Mouse (Mus musculus): Measurements from ENCODE around the gene Ccs.
"Not testable (repeated sequence)": the region's sequence is repeated elsewhere in the genome, so short reads cannot be mapped to it uniquely, and the experiment has no call there.

Ccs gene

GRCm38 (mm10) chr19:4839149-4839548 is at the start of gene Ccs, which contains the start of gene Ccdc87:
Gene Ccs, minus strand, starts transcription at chr19:4839332.
Gene Ccdc87, plus strand, starts transcription at chr19:4839366.
- peak; percentile 90 to 91 for DNase-seq (ENCODE audit: low spot score in 2 of 2)

GRCm38 (mm10) chr19:4883961-4884360 is 44.8 kb upstream of the Ccs start:
- DNase-seq (ENCODE audit: low spot score in 2 of 2): no peak

- no peak for DNase-seq (ENCODE audit: low spot score in 2 of 2)
These were observed 40.2 kb upstream of the Ccs start for GRCm38 (mm10) chr19:4879324-4879703.

- peak; percentile 94 to 95 for DNase-seq (ENCODE audit: low spot score in 2 of 2)
These were observed 39.5 kb upstream of the Ccs start, which contains the start of gene Zdhhc24 for GRCm38 (mm10) chr19:4878405-4879323. Gene Zdhhc24, plus strand, starts transcription at chr19:4878668.

DNA sequence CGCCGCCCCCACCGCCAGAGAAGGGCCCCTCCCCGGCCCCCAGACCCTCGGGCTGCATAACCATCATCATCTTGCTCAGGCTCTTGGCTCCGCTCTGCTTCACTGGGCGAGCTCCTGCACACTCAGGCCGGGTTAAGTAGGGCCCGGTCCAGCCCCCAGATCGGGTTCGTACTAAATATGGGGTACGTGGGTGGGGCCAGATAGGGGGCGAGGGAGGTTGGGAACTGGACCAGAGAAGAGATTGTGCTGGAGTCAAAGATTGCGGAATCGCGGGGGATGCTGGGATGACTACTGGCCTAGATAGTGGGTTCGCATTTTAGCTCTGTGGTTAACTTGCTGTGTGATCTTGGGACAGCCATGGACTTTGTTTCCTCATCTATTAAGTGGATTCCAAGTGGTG is 38.7 kb upstream of the Ccs start, which contains the start of gene Actn3:
TSS of gene Actn3 (minus strand) at position 125 of the 400 bp plus-strand sequence.
- no peak for DNase-seq (ENCODE audit: low spot score in 2 of 2)

DNA sequence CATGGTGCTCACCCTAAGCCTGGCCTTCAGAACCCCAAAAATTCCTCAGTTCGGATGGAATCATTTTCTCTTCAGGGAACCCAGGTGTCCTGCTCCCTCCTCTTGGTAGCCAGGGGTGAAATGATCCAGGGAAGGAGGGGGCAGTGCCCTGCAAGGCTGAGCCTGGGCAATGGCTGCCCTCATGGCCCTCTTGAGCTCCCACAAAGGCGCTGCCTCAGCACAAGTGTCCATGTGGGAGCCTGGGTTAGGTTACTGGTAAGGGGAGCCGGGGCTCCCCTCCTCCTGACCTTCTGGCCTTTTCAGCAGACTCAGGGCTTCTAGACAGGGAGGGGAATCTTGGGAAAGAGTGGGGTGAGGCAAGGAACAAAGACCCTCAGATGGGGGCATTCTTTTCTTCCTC is 37.6 kb upstream of the Ccs start:
- no peak for DNase-seq (ENCODE audit: low spot score in 2 of 2)

GRCm38 (mm10) chr19:4876241-4876640 is 37.1 kb upstream of the Ccs start:
- DNase-seq (ENCODE audit: low spot score in 2 of 2): no peak

- not testable (repeated sequence) for DNase-seq (ENCODE audit: low spot score in 2 of 2)
These were observed 35.5 kb upstream of the Ccs start for GRCm38 (mm10) chr19:4874613-4875012.

DNA sequence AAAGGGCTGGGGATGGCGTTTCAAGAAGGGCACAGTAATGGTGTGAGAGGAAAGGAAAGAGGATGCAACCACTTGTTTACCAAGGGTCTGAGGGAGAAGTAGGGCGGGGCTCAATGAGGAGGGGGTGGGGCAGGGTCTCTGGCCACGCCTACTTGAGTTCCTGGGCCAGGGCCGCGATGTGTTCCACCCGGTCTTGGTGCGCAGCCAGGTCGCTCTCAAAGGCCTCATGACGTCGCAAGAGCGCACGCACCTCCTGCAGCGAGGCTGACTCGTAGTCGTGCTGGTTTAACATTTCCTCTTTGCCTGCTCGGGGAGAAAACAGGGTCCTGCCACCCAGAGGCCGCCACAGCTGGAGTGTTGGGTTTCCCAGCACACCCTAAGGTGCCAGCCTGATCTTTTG is 26.0 kb upstream of the Ccs start:
- DNase-seq (ENCODE audit: low spot score in 2 of 2): no peak

GRCm38 (mm10) chr19:4863048-4863447 is 23.9 kb upstream of the Ccs start:
- DNase-seq (ENCODE audit: low spot score in 2 of 2): no peak

GRCm38 (mm10) chr19:4859081-4859480 is 19.9 kb upstream of the Ccs start:
- DNase-seq (ENCODE audit: low spot score in 2 of 2): peak; percentile 50 to 58

DNA sequence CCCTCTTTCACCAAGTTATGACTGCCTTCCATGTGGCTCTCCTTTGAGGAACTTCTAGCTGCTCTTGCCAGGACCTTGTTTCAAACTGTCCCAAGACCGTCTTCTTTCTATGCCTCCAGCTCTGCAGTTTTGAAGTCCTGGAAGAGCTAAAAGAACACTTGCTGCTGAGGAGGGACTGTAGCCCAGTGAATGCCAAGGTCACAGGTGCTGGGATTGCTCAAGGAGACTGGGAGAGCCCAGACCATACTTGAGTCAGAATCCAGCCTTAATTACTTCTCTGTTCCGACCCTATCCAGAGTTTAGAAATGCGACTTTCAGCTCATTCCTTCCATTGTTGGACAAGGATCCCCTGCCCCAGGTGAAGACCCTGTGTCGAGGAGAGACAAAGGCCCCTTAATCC is 16.8 kb upstream of the Ccs start:
- DNase-seq (ENCODE audit: low spot score in 2 of 2): no peak

DNA sequence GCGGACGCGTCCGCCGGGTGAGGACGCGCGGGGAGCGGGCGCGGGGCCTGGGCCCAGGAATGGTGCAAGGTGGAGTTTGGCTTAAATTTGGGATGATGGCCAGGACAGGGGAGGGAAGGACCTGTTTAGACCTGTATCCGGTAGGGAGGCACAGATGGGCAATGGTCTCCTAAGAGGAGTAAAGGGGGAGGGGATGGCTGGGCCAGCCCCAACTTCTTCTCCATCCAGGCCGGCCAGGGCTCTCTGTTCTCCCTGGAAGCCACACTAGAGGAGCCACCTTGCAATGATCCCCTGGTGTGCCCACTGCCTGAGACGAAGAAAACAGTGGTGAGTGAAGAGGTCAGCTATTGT is 16.3 kb upstream of the Ccs start:
- DNase-seq (ENCODE audit: low spot score in 2 of 2): no peak

DNA sequence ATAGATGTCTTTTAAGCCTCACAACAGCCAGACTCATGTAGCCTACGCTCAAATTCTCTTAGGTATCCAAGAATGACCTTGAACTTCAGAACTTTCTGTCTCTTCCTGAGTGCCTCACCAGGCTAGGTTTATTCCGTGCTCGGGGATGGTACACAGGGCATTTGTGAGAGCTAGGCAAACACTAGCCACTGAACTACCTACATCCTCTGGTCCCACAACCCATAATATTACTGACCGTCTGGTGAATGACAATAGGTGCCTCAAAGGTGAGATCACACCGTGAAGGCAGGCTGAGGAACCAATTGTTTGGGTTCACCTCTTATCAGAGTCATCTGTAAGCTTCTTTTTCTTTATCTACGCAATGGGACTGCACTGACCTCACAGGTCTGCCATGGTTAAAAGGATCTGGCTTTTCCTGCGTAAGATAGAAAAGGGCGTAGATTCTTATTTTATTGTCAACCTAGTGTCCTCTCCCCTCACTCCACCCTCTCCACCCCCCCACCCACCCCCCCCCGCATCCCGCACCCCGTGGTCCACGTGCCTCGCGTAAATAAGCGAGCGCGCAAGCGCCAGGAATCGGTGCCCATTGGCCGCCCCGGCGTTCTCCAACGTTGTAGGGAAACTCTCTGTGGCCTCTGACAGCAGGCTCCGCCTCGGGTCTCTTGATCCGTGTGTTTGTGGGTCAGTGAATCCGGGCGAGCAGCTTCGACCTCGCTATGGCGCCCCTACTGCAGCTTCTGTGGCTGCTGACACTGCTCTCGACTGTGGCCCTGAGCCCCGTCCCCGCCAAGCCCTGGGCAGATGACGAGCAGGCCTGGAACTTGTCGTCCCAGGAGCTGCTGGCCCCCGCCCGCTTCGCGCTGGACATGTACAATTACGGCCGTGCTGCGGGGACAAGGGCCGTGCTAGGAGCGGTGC is 15.7 kb upstream of the Ccs start, which contains the start of gene Ctsf:
TSS of gene Ctsf (plus strand) at position 579 of the 918 bp plus-strand sequence.
- DNase-seq (ENCODE audit: low spot score in 2 of 2): peak; percentile 51 to 56

DNA sequence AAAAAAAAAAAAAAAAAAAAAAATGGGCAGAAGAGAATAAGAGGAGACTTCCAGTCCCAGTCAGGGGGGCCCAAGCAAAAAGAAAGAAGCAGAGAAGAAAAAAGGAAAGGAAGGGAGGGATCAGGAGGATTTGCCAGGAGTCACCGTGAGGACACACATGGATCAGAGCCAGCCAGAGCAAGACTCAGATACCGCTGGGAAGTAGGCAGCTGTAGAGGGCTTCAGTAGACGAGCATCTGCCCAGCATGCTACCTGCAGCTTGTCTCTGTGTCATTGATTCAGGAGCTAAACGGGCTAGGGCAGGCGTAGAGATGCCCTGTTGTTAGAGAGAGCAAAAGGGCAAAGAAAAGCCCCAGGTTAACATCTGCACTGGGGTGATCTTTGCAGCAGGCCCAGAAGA is 11.1 kb upstream of the Ccs start:
- no peak for DNase-seq (ENCODE audit: low spot score in 2 of 2)

DNA sequence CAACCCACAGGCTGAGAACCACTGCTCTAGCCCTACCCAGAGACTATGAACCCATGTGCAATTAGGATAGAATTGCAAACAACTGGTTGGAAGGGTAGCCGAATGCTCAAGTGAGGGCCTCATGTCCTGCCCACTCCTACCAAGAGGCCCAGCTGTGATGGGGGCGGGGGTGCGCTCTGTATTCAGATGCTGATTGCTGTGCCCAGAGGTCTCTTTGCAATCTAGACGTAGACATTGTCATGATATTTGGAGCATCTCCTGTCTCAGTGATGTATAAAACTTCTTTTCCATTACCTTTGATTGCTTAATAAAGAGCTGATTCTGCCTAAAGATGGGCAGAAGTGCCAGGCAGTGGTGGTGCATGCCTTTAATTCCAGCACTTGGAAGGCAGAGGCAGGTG is 10.7 kb upstream of the Ccs start:
- no peak for DNase-seq (ENCODE audit: low spot score in 2 of 2)

- DNase-seq (ENCODE audit: low spot score in 2 of 2): no peak
These were observed 8.4 kb upstream of the Ccs start for GRCm38 (mm10) chr19:4847490-4847889.

DNA sequence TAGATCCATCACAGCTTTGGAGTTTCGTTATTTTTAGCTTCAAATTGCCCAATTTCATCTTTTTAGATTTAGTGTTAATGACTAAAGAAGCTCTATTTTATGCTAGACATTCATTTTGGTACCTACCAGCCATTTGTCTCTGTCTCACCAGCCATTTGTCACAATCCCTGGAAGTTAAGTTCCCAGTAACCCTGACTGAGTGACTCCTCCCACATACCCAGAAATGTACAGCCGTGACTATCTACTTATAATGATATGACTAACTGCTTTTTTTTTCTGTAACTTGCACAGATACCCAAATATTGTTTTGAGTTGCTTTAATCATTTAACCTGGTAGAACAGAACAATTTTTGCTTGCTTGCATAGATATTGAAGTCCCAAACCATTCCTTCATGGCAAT is 6.7 kb upstream of the Ccs start:
- DNase-seq (ENCODE audit: low spot score in 2 of 2): no peak

GRCm38 (mm10) chr19:4842611-4843010 is 3.5 kb upstream of the Ccs start:
- DNase-seq (ENCODE audit: low spot score in 2 of 2): no peak

- no peak for DNase-seq (ENCODE audit: low spot score in 2 of 2)
These were observed 1.7 kb upstream of the Ccs start for GRCm38 (mm10) chr19:4840848-4841247.

GRCm38 (mm10) chr19:4838526-4839140 is 499 bp downstream of the Ccs start:
- DNase-seq (ENCODE audit: low spot score in 2 of 2): no peak

GRCm38 (mm10) chr19:4837049-4837448 is 2.1 kb downstream of the Ccs start:
- no peak for DNase-seq (ENCODE audit: low spot score in 2 of 2)
